Mouse (Mus musculus): ENCODE measurements around the gene Cyb5r3. TPM values are rescaled to one million over a fixed set of nuclear protein-coding genes. Genes with fewer than 3 reads are reported as not detected.
A peak's percentile ranks its signal among the peaks of the same experiment; 100 is the strongest.
"Not testable (repeated sequence)": the region's sequence is repeated elsewhere in the genome, so short reads cannot be mapped to it uniquely, and the experiment has no call there.

The Cyb5r3 gene
- total RNA-seq, 4 experiments from 2014 or later, result 81.4 to 113 (median 96.2) TPM

DNA sequence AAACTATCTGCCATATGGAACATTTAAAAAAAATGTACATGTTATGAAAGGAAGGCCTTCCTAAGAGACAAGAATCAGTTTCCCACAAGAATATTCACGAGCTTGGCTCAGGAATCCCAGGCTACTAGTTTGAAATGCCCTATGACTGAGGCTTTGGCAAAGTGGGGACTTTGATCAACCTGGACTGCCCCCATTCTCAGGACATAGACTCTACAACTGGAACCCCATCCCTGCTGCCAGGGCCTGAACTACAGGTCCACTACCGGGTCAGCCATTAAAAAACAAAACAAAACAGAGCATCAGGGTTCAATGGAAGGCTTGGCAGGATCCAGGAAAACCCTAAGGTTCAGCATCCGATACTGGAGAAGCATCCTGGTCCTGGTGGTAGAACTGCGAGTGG is 21.7 kb downstream of the Cyb5r3 start:
- no peak for DNase-seq (ENCODE audit: low spot score)

DNA sequence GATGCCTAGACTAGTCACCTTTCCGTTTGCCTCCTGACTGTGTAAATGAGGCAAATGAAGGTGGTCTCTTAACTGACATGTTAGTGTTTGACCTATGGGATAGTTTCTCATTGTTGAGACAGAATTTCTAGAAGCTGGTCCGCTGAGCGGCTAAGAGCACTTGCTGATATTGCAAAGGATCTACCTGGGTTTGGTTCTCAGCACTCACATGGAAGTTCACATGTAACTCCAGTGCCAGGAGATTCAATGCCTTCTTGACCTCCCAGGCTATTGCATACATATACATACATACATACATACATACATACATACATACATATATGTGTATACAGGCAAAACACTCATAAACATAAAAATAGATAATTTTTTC is 22.3 kb downstream of the Cyb5r3 start:
- no peak for DNase-seq (ENCODE audit: low spot score)

DNA sequence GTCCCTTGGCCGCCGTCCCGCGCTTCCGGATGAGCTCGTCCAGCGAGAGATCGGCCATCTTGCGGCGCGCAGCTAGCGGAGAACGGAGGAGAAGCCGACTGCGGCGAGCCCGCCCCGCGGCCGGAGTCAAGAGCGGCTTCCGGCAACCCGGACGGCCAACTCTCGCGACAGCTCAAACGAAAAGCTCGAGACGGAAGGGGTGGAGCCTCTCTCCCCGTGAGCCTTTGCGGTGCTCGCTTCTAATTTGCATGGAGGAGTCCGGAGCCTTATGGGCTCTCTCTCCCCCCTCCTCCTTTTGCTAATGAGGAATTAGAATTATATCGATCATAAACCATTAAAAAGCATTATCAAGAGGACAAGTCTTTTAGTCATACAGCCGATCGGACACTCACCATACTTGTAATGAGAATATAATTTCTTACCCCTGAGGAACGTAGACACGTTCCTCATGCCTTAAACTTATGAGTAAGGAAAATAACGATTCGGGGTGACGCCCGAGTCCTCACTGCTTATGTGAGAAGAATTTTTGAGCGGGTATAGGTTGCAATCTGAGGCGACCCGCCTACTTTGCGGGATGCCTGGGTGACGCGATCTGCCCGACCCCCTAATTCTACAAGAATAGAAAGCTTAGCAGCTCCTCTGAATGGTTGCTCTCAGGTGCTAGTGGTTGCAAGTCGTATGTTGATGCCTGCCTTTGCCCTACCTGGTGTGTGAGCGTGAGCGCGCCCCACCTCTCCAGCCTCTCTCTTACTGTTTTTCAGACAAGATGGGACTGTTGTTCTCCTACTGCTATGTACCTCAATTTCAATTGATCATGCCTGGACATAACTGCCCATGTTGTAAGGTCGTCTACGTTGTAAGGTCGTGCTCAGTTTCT is 23.0 kb downstream of the Cyb5r3 start, which contains the start of gene Poldip3:
Poldip3 (minus strand) TSS at position 189 of the 877 bp plus-strand sequence.
- peak; percentile 99 for DNase-seq (ENCODE audit: low spot score)

DNA sequence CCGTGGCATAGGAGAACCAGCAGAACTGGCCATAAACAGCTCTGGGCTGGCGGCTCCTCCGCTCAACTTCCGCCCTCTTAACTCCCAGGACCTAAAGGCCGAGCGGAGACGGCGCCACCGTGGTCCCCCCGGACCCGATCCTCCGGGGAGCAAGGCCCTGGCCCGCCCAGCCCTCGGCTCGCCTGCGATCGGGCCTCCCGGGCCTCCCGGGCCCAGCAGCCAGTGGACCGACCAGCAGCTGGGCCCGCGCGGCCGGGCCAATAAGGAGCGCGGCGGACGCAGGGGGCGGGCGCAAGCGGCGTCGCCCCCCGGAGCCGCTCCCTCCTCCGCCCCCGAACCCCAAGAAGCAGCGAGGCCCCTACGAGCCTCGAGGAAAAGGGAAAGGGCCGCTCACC is 23.6 kb downstream of the Cyb5r3 start:
- no peak for DNase-seq (ENCODE audit: low spot score)

DNA sequence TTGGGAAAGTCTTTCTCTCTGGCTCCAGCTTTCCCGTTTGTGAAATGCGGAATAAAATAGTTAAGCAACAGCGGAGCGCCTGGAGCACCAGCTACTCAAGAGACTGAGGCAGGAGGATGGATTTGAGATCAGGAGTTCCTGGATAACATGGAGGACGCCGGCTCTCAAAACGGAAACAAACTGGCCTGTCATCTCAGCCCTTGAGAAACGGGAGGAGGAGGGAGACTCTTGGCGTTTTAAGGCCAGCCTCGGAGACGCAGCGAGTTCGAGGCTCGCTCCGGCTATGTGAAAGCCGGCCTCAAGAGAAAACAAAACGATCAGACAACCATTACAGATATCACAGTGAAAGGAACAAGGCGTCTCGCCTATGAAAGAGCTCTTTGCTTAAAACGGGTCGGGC is 24.0 kb downstream of the Cyb5r3 start:
- DNase-seq (ENCODE audit: low spot score), result no peak

DNA sequence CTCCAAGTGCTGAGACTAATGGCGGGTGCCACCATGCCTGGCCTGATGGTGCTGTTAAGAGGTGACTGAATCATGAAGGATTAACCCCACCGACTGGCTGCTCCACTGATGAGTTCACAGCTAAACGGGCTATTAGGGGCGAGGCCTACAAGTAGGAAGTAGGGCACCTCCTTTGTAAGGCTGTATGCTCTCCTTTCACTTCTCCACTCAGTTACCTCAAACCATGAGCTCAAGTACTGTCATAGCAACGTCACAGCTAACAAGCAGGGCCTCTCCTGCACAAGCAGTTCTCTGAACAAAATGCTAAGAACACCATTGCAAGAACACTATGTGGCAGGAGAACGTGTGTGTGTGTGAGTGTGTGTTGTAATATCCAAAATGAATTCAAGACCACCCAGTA is 26.9 kb downstream of the Cyb5r3 start:
- no peak for DNase-seq (ENCODE audit: low spot score)

DNA sequence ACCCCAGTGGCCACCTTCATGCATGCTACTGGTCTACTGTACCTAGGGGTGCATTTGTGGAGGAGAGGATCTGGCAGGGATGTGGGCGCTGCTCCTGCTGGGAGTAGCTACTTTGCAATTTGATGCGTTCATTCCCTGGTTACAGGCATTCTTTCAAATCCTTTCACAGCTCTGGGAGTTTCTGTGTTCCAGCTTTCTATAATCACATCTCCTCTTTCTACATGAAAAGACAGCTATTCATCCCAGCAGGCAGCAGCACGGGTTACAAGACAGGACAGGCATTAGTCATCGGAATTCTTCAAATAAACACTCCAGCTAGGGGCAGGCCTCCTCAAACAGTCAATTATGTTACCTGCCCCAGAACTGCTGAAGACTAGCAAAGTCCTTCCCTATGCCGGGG is 29.5 kb downstream of the Cyb5r3 start:
- DNase-seq (ENCODE audit: low spot score), result no peak

DNA sequence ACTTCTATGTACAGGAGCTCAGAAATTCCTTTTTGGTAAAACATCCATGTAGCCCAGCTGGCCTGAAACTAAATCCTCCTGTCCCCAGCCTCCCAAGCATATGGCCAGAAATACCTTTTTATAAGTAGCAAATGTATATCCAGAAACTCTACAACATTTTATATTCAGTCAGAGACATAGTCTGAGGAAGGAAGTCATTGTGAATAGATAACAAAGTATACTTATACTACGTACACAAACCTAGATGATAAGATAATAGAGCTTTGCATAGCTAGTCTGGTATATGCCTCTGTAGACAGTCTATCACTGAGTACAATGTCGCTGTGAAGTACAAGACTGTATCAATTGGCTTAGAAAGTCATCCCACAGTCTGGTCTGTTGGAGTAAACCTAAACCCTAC is 36.7 kb downstream of the Cyb5r3 start:
- DNase-seq (ENCODE audit: low spot score), result no peak

DNA sequence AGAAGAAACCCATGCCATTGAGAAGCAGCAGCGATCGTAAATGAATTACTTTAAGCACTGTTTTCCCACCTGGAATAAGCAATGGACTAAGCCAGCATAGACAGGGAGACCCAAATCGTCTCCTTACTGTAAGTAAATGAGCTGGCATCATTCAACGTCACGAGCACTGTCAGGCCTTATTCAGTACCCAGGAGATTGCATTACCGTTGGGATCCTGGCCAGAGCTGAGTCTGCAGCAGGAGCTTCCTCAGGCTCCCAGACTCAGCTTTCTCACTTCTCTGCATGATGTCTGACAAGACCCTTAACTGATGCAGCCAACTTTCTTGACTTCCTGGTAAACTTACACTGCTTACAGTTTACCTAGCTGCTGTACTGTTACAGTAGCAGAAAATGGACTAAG is 37.7 kb downstream of the Cyb5r3 start:
- DNase-seq (ENCODE audit: low spot score), result no peak

DNA sequence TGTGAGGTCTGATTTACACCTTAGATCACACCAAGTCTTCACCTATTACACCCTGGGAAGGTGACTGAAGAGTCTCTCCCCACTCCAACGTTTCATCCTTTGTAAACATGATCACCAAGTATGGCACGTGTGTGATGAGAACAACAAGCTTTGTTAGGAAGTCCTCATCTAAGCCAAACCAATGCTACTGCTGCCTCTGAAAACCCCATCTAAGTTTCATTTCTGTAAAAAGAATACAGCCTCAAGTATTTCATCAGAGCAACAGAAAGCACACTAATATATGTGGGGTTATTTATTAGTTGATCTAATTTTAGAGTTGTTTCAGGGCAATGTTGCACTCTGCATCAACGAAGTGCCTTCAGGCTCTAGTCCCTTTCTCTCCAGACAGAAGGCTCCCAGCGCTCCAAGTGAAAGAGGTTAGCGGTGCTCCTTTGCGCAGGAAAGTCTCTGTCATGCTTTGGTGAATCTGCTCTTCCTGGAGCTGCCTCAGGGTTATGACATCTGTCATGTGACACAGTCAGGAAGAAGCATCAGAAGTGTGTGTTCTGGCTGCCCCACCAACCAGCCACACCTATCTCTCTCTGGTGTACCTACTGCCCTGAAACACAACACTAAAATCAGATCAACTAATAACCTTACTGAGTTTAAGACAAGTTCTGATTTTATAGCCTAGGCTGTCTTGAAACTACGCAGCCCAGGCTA is 42.7 kb downstream of the Cyb5r3 start:
- no peak for DNase-seq (ENCODE audit: low spot score)

DNA sequence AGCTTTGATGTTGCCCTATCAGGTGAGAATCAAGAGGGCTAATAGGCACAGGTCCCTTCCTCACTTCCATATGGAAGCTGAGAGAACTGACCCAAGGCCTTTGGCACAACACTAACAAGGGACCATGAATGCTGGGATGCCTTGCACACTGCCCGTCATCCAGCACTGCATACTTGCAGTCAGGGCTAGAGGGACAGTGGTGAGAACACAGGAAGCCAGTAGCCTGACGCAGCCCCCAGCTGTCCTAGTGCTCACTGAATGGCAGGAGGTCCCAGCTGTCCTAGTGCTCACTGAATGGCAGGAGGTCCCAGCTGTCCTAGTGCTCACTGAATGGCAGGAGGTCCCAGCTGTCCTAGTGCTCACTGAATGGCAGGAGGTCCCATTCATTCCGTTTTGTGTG is 45.4 kb downstream of the Cyb5r3 start:
- DNase-seq (ENCODE audit: low spot score), result not testable (repeated sequence)

DNA sequence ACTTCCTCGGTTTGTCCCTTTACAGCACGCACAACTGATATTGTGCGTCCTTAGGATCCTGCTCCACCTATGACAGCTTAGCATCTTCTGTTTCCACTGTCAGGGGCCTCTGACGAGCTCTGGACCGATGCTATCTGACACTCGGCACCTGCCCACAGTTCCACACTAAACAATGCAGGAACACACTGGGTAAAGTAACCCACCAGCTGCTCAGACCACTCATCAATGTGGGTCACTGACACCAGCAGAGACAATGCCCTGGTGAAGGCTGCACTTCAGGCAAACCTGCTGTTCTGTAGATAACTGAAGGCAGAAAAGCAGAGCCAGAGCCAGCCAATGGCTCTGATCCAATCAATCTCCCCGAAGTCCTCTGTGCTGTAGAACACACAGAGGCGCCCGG is 45.8 kb downstream of the Cyb5r3 start:
- no peak for DNase-seq (ENCODE audit: low spot score)

DNA sequence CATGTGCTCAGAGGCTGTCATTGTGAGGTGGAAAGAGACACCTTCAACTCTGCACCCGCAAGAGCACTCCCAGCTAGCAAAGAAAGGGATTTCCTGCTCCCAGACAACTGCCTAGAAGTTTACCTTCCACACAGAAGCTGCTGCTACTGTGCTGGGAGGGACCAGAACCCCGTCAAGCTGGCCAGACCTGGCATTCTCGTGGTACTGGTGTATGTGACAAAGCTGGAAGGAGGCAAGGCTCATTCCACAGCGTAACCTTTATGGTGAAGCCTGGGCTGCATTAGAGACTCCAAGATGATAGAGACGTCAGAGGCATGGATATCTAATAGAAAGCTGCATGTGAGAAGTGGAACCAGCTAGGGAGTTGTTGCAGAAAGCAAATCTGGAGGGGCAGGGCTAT is 47.8 kb downstream of the Cyb5r3 start:
- DNase-seq (ENCODE audit: low spot score), result no peak

DNA sequence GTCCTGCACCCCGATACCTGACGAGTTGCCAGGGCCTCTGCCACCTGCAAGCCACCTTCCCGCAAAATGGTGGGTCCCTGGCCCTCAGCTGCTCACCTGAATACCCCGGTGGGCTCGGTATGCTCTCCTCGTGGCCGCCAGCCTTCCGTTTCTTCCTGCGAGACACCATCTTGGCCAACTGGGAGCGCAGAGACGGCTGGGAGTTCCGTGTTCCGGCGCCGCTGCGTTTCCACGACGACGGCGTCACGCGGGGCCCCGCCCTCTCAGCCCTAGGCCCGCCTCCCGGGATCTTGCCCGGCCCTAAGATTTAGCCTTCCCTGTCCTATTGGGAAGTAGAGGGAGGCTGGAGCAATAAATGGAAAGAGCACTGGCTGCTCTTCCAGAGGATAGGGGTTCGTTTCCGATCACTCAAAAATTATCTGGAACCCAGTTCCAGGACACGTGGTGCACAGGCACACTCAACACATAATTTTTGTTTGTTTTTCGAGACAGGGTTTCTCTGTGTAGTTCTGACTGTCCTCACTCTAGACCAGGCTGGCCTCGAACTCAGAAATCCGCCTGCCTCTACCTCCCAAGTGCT is 49.7 kb downstream of the Cyb5r3 start, which contains the start of gene Rrp7a:
Rrp7a (minus strand) TSS at position 236 of the 580 bp plus-strand sequence.
- peak; percentile 95 for DNase-seq (ENCODE audit: low spot score)

DNA sequence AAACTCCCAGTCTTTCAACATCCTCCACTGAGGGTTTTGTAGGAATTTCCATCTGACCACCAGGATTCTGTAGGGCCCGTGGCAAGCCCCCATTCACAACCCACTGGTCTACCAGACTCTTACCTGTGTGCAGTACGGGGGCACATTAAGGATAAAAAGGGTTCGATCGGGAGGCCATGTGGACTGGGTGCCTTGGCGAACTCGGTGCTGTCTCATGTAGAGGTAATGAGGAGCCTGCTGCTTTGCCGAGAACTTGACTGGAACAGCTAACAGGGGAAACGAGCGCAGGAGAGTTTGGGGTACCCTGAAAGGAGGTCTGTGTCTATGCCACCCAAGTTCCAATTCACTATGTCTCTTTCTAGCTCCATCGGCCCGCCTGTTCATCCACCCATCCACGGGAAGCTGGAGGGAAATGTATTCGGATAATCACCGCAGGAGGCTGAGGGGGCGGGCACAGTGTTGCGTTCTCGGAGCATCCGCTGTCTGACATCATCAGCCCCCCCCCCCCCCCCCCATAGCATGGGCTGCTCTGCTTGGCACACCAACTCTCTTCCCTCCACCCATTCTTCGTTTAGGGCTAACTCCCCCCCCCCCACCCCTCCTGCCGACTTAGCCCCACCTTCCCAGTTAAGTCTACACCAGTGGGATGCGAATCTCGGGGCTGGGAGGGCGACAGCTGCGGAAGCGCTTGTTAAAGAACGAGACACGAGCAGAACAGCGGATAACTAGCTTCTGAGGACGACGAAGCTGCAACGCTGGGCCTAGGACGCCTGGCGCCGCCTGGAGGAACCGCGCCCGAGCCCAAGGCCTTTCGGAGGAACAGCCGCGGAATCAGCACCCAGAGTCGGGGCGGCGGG is 50.5 kb downstream of the Cyb5r3 start:
- DNase-seq (ENCODE audit: low spot score), result no peak

DNA sequence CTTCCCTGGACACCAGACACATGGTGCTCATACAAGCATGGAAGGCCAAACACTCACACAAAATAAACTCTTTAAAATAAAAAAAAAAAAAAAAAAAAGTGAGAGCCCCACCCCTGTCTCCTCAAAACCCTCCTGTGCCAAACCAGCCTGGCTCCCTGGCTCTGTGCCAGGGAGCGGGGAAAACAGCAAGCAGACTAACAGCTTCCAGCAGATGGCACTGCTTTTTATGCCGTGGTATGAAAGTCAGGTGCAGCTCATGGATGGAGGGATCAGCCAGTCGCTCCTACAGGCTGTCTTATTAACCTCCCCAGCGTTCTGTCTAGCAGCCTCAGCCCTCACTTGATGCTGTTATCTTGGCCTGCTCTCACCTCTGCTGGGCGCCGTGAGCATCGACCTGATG is 54.0 kb downstream of the Cyb5r3 start:
- DNase-seq (ENCODE audit: low spot score), result no peak

DNA sequence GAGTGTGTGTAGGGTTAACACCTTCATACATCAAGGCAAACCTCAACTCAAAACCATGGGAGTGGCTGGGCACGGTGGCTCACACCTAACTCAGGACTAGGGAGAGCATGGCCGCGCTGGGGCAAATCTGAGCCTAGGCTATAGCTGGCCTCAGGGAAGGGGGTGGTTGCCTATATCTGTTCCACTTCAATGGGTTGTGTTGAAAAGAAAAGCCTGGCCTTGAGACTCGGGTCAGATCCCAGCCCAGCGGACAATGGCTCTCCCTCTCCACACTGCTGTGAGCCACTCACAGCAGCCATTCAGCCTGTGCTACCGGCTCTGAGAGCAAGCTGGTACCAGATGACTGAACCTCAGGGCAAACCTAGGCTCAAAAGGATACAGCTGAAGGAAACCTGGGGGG is 57.3 kb downstream of the Cyb5r3 start:
- DNase-seq (ENCODE audit: low spot score), result no peak

DNA sequence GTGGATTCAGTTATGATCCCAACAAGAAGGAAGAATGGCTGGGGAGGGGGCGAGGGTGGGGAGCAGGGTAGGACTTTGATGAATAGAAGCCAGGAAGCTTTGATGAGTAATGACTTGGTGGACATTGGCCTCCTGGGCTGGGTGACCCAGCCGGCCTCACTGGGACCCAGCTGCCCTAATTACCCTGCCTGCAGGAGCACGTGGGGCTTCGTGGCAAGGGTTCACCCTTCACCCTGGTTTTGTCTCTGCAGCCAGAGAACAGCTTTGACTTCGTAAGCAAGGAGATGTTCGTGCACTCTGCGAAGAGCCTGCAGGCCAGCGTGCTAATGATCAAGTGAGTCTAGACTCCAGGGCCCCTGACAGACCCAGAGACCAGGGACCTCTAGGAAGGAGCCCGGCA is 58.3 kb downstream of the Cyb5r3 start:
- no peak for DNase-seq (ENCODE audit: low spot score)

DNA sequence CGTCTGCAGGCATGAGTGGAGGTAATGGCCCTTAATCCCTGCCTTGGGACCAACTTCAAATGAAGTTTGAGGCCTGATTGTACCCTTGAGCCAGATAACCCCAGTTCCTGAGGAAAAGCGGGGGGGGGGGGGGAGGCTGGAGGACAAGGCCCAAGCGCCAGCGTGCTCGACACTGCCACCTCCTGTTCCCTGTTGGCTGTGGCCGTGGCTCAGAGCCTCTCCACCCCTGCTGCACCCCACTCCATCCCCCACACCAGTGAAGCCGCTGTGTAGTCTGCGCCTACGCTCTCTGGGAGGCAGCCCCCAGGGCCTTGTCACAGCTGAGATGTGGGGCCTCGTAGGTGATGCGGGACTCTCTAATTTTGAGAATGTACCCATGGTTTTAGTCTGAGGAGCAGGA is 59.5 kb downstream of the Cyb5r3 start:
- DNase-seq (ENCODE audit: low spot score), result peak; percentile 50

DNA sequence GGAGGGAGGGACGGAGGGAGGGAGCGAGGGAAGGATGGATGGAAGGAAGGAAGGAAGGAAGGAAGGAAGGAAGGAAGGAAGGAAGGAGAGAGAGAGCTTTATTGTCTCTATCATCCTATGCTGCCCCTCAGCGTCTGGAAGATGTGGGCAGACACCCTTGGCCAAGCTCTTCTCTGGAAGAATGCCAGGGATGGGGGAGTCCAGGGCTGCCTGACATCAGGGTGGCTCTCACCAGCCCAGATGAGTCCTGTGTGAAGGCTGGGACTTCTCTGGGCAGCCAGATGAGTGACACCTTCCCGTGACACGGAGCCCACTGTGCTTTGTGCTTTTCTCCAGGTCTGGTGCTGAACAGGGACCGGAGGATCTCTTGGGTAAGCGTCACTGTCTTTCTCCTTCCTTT is 60.5 kb downstream of the Cyb5r3 start:
- DNase-seq (ENCODE audit: low spot score), result no peak

DNA sequence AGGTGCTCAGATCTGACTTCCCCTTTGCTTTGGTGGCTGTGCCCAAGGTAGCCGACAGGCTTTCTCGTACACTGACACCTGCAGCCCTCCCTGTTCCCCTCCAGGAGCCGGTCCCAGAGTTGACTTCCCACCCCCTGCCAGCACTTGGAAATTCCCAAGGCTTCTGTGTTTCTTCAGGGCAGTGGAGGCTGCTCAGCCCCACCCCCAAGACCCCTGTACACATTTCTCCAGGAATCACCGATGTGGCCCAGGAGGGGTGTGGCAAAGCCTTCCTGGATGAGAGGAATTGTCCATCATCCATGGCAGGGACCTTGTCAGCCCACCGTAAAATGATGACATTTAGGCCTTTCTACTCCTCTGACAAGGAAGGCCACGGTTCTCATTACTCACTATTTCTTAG is 61.1 kb downstream of the Cyb5r3 start:
- no peak for DNase-seq (ENCODE audit: low spot score)

DNA sequence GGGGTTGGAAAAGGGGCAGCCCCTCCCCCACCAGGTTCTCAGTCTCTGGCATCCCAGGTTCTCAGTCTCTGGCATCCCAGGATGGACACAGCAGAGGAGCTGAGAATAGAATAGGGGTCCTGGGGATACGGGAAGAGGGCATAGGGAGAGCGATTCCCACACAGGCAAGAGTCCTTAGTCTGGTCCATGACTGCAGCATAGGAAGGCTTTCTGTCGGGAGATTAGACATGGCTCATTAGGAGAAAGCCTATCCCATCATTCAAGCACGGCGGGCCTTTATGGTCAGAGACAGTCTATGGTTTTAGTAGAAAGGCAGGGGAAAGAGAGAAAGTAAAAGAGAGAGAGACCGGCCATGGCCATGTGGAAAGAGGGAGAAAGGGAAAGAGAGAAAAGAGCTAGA is 64.6 kb downstream of the Cyb5r3 start:
- no peak for DNase-seq (ENCODE audit: low spot score)
